Mouse (Mus musculus): ENCODE results near the gene Rad9a.

Rad9a gene

GRCm38 (mm10) chr19:4193129-4193528, 8.3 kb downstream of the Rad9a start:
- DNase-seq (ENCODE audit: low read depth, low spot score): no peak

DNA sequence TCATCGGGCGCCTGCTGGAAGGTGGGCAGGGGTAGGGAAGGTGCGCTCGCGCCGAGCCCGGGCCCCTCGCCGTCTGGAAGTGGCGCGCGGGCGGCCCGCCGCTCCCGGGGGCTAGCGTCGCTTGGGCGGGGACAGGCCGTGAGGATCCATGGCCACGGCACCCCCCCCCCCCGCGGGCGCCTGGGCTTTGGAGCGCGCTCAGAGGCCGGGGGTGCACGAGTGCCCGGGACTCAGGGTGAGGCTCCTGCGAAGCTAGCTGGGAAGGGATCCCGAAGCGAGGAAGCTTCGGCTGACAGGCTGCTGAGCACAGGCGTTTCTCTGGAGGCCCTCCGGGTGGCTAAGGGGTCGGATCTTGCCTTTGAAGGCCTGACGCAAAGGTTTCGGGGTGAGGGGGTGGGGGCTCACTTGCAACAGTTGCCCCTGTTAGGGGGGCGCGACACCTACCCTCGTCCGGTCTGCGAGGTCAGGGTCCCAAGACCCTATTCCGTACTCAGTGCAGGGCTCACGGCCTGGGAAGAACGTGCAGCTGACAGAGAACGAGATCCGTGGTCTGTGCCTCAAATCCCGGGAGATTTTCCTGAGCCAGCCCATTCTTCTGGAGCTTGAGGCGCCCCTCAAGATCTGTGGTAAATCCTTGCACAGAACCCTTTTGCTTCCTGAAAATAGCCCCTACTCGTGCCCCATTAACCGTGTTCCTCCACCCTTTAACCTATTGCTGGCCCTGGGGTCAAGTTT, 9.0 kb downstream of the Rad9a start:
- no peak for DNase-seq (ENCODE audit: low read depth, low spot score)

- peak; percentile 94 for DNase-seq (ENCODE audit: low read depth, low spot score)
Measured at GRCm38 (mm10) chr19:4191528-4192250, 9.8 kb downstream of the Rad9a start, which contains the start of gene Ppp1ca. Ppp1ca (plus strand) TSS chr19:4192065.

- DNase-seq (ENCODE audit: low read depth, low spot score): no peak
Measured at GRCm38 (mm10) chr19:4190831-4191334, 10.6 kb downstream of the Rad9a start, which contains the start of gene Tbc1d10c. Tbc1d10c (minus strand) TSS chr19:4191284.

- no peak for DNase-seq (ENCODE audit: low read depth, low spot score)
Measured at GRCm38 (mm10) chr19:4189051-4189620, 12.3 kb downstream of the Rad9a start.

GRCm38 (mm10) chr19:4187303-4187702, 14.2 kb downstream of the Rad9a start:
- DNase-seq (ENCODE audit: low read depth, low spot score): no peak

GRCm38 (mm10) chr19:4184976-4185975, 16.2 kb downstream of the Rad9a start:
- DNase-seq (ENCODE audit: low read depth, low spot score): no peak

DNA sequence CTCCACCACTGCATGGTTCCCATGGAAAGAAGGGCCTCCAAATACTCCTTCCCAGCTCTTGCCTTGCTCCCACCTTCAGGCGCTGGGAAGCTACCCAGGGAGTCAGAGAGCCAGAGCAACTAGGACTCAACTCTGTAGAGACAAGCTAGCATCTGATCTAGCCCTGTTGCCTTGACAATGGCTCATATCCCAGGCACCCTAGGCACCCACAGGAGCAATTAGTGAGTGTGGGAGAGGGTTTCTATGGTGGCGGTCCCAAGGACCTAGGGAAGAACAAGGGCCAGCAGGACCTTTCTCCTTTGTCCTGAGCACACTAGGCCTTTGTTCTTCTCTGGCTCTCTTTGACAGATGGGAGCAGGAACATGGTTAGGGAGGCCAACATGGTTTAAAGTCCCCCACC, 17.8 kb downstream of the Rad9a start:
- DNase-seq (ENCODE audit: low read depth, low spot score): no peak

GRCm38 (mm10) chr19:4181892-4182291, 19.6 kb downstream of the Rad9a start:
- DNase-seq (ENCODE audit: low read depth, low spot score): no peak

GRCm38 (mm10) chr19:4180411-4180810, 21.1 kb downstream of the Rad9a start:
- DNase-seq (ENCODE audit: low read depth, low spot score): no peak

- DNase-seq (ENCODE audit: low read depth, low spot score): no peak
Measured at GRCm38 (mm10) chr19:4175368-4175947, 26.0 kb downstream of the Rad9a start, which contains the start of gene Carns1. Carns1 (minus strand) TSS chr19:4175479.

- DNase-seq (ENCODE audit: low read depth, low spot score): no peak
Measured at GRCm38 (mm10) chr19:4172925-4173324, 28.5 kb downstream of the Rad9a start.

- DNase-seq (ENCODE audit: low read depth, low spot score): no peak
Measured at GRCm38 (mm10) chr19:4171393-4172290, 29.8 kb downstream of the Rad9a start.

DNA sequence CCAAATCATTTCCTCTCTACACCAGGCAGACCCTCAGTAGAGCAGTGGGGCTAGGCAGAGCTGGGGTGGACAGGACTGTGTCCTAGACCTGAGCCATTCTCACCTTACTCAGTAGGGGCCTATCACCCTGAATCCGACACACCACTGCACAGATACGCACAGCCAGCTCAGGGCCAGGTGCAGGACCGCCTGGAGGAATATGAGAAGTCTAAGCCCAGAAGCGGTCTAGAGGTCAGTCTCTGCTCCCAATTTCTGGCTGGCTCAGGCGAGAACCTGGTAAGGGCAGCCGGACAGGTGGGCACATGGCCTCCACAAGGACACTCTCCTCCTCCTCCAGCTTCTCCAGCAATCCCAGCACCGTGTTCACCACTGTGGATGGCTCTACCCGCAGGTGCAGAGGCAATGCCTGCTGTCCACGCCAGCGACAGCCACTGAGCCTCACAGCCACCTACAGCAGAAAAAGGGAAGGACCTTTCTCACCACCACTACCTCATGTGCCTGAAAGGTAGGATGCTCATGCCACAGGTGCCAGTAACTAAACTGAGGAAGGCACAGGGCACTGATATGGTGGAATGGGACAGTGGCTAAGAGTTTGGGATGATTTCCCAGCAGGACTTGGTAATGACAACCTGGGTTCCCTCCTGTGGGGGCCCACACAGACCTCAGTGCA, 30.6 kb downstream of the Rad9a start:
- no peak for DNase-seq (ENCODE audit: low read depth, low spot score)

GRCm38 (mm10) chr19:4169810-4170209, 31.7 kb downstream of the Rad9a start:
- DNase-seq (ENCODE audit: low read depth, low spot score): no peak

GRCm38 (mm10) chr19:4169378-4169784, 32.1 kb downstream of the Rad9a start:
- peak; percentile 98 for DNase-seq (ENCODE audit: low read depth, low spot score)

- no peak for DNase-seq (ENCODE audit: low read depth, low spot score)
Measured at GRCm38 (mm10) chr19:4166678-4167476, 34.6 kb downstream of the Rad9a start.

DNA sequence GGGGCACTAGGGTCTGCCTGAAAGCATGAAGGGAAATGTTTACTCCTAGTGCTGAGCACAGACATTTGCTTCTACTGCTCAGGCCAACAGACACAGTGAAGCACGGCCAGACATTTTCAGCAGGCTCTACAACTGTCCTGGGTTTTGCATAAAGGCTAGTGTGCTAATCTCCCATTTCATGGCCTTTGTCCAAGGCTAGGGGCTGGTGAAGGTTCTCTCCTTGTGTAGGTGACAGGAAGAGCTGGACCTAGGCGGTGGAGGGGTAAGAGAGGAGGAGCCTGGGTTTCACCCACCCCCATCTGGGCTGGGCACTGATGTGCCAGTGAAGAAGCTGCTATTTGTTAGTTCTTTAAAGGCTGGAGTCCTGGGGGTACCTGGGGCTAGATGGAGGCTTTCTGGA, 36.7 kb downstream of the Rad9a start:
- DNase-seq (ENCODE audit: low read depth, low spot score): no peak
